Mouse (Mus musculus) olfactory bulb, adult 2 months (tissue): Measurements from ENCODE around the gene Tank. TPM values are rescaled to one million over a fixed set of nuclear protein-coding genes. Genes with fewer than 3 reads are reported as not detected.

Source experiments
- H3K27ac ChIP-seq: fragments of 200-500 bp; 2 replicates; pipeline ENCODE4 v1.5.1; 2012; ENCODE audit warnings: low read depth, low read length; ENCODE audit not compliant: insufficient read depth
- H3K4me1 ChIP-seq: fragments of 200-500 bp; 2 replicates; pipeline ENCODE4 v1.6.1; 2012; ENCODE audit warnings: low read length; ENCODE audit not compliant: control insufficient read depth, insufficient read depth
- H3K4me3 ChIP-seq: fragments of 200-500 bp; 2 replicates; pipeline ENCODE4 v1.5.1; 2012; ENCODE audit warnings: mild to moderate bottlenecking, low read depth, low read length, moderate library complexity; ENCODE audit not compliant: insufficient read depth
- CTCF ChIP-seq: fragments of 200-500 bp; IDR thresholded peaks from 2 replicates; pipeline ENCODE4 v1.5.1; 2012; ENCODE audit warnings: low read depth, mild to moderate bottlenecking, low read length, moderate library complexity; ENCODE audit not compliant: insufficient read depth
- POLR2A ChIP-seq: fragments of 200-500 bp; IDR thresholded peaks from 2 replicates; pipeline ENCODE4 v1.6.1; 2012; ENCODE audit warnings: mild to moderate bottlenecking, low read depth, low read length, moderate library complexity; ENCODE audit not compliant: insufficient read depth
- WGBS: fragments of 180-500 bp; shearing (Covaris S2); methylation state at CpG from one replicate; pipeline ENCODE4 v1.1.7; 2018; 5-methylcytosine and 5-hydroxymethylcytosine counted together
- polyA plus RNA-seq: library from polyadenylated mRNA; stranded (reverse); fragments of >200 nt; gene quantifications from 2 replicates; pipeline ENCODE4 v1.2.4, GENCODE M21; 2012; ENCODE audit warnings: low replicate concordance; ENCODE audit not compliant: missing spikeins, insufficient read depth, insufficient read length

Tank gene
- polyA plus RNA-seq, 1 experiment: not detected

GRCm38 (mm10) chr2:61592095-61592494 is 13.7 kb downstream of the Tank start:
- Histone ChIP-seq H3K4me1 (no peaks in the 10 kb centered on the region), H3K4me3 (no peak overlapping the region), H3K27ac (no peak overlapping the region)
- TF ChIP-seq CTCF (no peak), POLR2A (no peak)
- 87% methylated on average over 3 of the region's 3 CpGs for WGBS

GRCm38 (mm10) chr2:61592699-61593029 is 14.3 kb downstream of the Tank start:
- WGBS: 18% methylated on average over 5 of the region's 5 CpGs
- Histone ChIP-seq H3K4me1 (no peaks in the 10 kb centered on the region), H3K27ac (no peak overlapping the region), H3K4me3 (peak overlapping the region; percentile 76)
- TF ChIP-seq POLR2A: no peak
- no peak for TF ChIP-seq CTCF

DNA sequence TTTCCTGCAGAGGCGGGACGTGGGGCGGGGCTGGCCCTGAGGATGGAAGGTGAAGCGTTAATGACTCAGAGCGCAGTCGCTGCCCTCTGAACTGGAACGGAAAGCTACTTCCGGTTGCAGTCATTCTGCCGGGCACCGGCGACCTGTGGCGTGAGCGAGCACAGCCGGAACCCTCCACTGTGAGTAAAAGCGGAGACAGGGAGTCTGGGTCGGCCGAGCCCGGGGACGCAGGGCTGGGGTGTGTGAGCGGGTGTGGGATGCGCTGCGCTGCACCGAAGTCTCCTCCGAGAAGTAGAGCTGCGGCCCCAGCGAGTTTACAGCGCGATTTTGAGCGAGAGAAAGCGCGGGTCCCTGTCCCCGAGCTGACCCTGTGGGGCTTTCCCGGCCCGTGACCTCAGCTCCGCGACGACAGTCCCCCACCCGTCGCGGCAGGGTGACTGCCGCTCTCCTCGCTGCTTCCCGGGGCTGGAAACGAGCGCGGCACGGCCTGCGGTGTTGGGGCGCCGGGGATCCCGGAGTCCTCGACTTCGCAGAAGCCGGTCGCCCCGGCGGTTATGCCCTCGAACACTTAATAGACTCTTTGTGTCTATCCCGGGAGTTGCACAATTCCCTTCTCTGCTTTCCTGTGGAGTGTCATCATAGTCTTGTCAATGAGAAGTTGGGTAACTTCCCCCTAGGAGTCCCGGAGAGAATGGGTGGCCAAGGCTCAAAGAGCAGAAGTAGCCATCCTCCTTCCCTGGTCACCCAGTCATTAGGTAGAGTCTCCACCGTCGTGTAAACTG is 14.8 kb downstream of the Tank start:
- no peaks in the 10 kb centered on the region for H3K4me1 ChIP-seq
- TF ChIP-seq POLR2A (peak; percentile 75), CTCF (no peak)
- peak overlapping the region; percentile 76 for H3K4me3 ChIP-seq
- WGBS: under 1% methylated on average over 62 of the region's 62 CpGs
- H3K27ac ChIP-seq: no peak overlapping the region

DNA sequence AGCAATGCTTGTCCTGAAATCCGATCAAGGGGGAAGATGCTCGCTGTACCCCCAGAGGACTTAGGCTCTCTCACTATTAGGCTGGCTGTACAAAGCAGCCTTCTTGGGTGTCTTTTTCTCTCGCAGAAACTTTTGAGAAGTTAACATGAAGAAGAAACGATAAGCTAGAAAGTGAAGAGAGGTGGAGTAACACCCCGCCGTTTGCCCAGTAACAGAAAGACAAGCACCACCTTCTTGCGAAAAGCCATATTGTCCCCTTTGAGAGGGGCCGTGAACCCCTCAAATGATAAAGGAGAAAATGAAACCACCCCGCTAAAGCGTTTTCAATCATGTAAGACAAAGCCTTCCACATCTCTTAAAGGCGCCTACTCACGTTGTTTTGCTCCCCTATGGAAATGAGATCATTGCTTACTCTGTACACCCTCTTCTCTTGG is 15.5 kb downstream of the Tank start:
- WGBS: 3% methylated on average over 12 of the region's 12 CpGs
- H3K4me3 ChIP-seq: peak overlapping the region; percentile 76
- TF ChIP-seq CTCF: no peak
- no peaks in the 10 kb centered on the region for H3K4me1 ChIP-seq
- H3K27ac ChIP-seq: no peak overlapping the region

- 98% methylated on average over 1 of the region's 1 CpGs for WGBS
- Histone ChIP-seq H3K27ac (no peak overlapping the region), H3K4me1 (no peaks in the 10 kb centered on the region), H3K4me3 (no peak overlapping the region)
- TF ChIP-seq CTCF (no peak), POLR2A (no peak)
Observed at GRCm38 (mm10) chr2:61599730-61600129, 21.3 kb downstream of the Tank start.

DNA sequence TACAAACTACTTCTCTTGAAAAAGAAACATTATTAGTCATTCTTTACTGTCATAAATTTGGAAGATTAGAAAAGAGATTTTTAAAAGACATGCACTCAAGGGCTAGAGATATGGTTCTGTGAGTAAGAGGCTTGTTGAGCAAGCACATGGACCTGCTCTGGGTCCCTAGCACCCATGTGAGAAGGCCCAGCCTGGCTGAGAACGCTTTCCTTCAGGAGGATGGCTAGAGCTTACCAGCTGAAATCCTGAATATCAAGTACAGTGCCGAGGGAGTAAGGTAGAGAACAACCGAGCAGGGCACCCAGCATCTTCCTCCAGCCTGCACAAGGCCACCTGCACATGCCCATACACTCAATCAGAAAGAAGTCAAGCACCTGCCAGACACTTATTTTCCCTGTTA is 25.1 kb downstream of the Tank start:
- WGBS: 91% methylated on average over 3 of the region's 3 CpGs
- TF ChIP-seq CTCF (no peak), POLR2A (no peak)
- H3K4me1 ChIP-seq: no peaks in the 10 kb centered on the region
- no peak overlapping the region for H3K27ac ChIP-seq
- no peak overlapping the region for H3K4me3 ChIP-seq

GRCm38 (mm10) chr2:61606942-61607341 is 28.6 kb downstream of the Tank start:
- WGBS: 94% methylated on average over 1 of the region's 1 CpGs
- Histone ChIP-seq H3K4me3 (no peak overlapping the region), H3K27ac (no peak overlapping the region), H3K4me1 (no peaks in the 10 kb centered on the region)
- TF ChIP-seq POLR2A: no peak
- TF ChIP-seq CTCF: no peak

- no peak overlapping the region for H3K27ac ChIP-seq
Observed at GRCm38 (mm10) chr2:61623996-61624395, 45.6 kb downstream of the Tank start.

GRCm38 (mm10) chr2:61630864-61631555 is 52.6 kb downstream of the Tank start:
- Histone ChIP-seq H3K27ac (no peak overlapping the region), H3K4me3 (no peak overlapping the region), H3K4me1 (no peaks in the 10 kb centered on the region)
- WGBS: 75% methylated on average over 3 of the region's 3 CpGs
- TF ChIP-seq CTCF: no peak
- TF ChIP-seq POLR2A: no peak

More at GRCm38 (mm10) chr2:61623996-61624395, 45.6 kb downstream of the Tank start:
- no peaks in the 10 kb centered on the region for H3K4me1 ChIP-seq
- no peak for TF ChIP-seq CTCF
- TF ChIP-seq POLR2A: no peak
- H3K4me3 ChIP-seq: no peak overlapping the region

DNA sequence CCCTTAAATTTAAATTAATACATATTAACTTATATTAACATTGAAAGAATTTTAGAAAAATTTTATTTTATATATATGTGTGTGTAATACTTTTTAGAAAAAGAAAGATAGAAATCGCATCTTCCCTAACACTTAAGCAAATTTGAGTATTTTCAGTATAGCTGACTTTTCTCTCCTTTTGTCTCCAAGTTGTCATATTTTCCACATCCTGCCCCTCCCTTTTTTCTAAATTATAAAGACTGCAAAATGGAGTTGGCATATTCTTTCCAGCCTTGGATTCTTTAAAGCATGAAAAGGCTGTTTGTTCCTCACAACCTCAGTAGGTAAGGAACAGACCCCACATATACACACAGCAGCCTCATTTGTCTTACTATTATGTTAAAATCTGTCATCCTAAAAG is 56.7 kb downstream of the Tank start:
- H3K4me3 ChIP-seq: no peak overlapping the region
- no peaks in the 10 kb centered on the region for H3K4me1 ChIP-seq
- no peak overlapping the region for H3K27ac ChIP-seq
- 98% methylated on average over 1 of the region's 1 CpGs for WGBS
- TF ChIP-seq POLR2A: no peak
- TF ChIP-seq CTCF: no peak
